Comparison of ENCODE assay signal across 27 mouse cellular contexts in genomic region chr2:164752454-164752853, GRCm38 (mm10). TPM values are rescaled to one million over a fixed set of nuclear protein-coding genes. Genes with fewer than 3 reads are reported as not detected.
DNase-seq lines count a peak whose midpoint lies in the region; ATAC-seq and TF ChIP-seq lines count a peak whose summit lies in the region.
"Had no signal": no experiment of that assay in that cellular context is flagged by ENCODE, and none has a peak within 500 bp of the region (broad histone marks: within the 10 kb centered on the region; RNA-seq: fewer than 3 reads in every experiment).

No protein-coding gene starts in this region.

- H3K4me2 ChIP-seq in intestine, embryonic 14.5 days (ENCODE audit: low read length) = no peak overlapping the region
- H3K4me2 ChIP-seq in intestine, postnatal 0 days (replicated peaks; ENCODE audit: low read depth) = no peak overlapping the region
- no peak overlapping the region for H3K4me2 ChIP-seq in liver, postnatal 0 days (ENCODE audit: low read depth, low read length)
- H3K4me2 ChIP-seq in liver, embryonic 12.5 days = no peak overlapping the region
- H3K4me2 ChIP-seq in stomach, embryonic 16.5 days (ENCODE audit: low read depth, low read length) = no peak overlapping the region
- H3K4me2 ChIP-seq: embryonic facial prominence, embryonic 12.5 days; embryonic facial prominence, embryonic 15.5 days; hindbrain, embryonic 12.5 days; hindbrain, embryonic 15.5 days; intestine, embryonic 15.5 days had no signal

- no peak overlapping the region for H3K9ac ChIP-seq in intestine, embryonic 14.5 days (ENCODE audit: low read length)
- no peak overlapping the region for H3K9ac ChIP-seq in intestine, postnatal 0 days (ENCODE audit: low read depth, low read length)
- no peak overlapping the region for H3K9ac ChIP-seq in liver, postnatal 0 days (replicated peaks)
- no peak overlapping the region for H3K9ac ChIP-seq in liver, embryonic 12.5 days
- no peak overlapping the region for H3K9ac ChIP-seq in stomach, embryonic 16.5 days (ENCODE audit: low read length)
- H3K9ac ChIP-seq: embryonic facial prominence, embryonic 12.5 days; embryonic facial prominence, embryonic 15.5 days; forebrain, postnatal 0 days; hindbrain, embryonic 12.5 days; hindbrain, embryonic 15.5 days; intestine, embryonic 15.5 days had no signal

- ATAC-seq in intestine, embryonic 14.5 days (replicated peaks; ENCODE audit: low FRiP score, low TSS enrichment, low read depth) = 0 out of 2 replicates have a peak, but pooled peaks have one; percentile 40
- ATAC-seq in intestine, postnatal 0 days = no peak
- ATAC-seq in liver, postnatal 0 days = peak; percentile 59
- ATAC-seq in liver, embryonic 12.5 days = no peak
- ATAC-seq in stomach, embryonic 16.5 days (ENCODE audit: insufficient read depth, low FRiP score) = peak; percentile 21; the same call in 1 of the 2 replicates
- ATAC-seq: forebrain, embryonic 14.5 days; forebrain, postnatal 0 days; intestine, embryonic 15.5 days; Patski had no signal

- TF ChIP-seq EP300 in liver, postnatal 0 days (IDR thresholded peaks at IDR 0.05; ENCODE audit: low read depth) = no peak

- H3K27ac ChIP-seq in intestine, embryonic 14.5 days (ENCODE audit: low read depth) = no peak overlapping the region
- no peak overlapping the region for H3K27ac ChIP-seq in intestine, postnatal 0 days (ENCODE audit: low read depth, low read length)
- H3K27ac ChIP-seq in liver, postnatal 0 days (ENCODE audit: low read depth) = peak overlapping the region; percentile 48; the same call in 1 of the 2 replicates
- no peak overlapping the region for H3K27ac ChIP-seq in liver, embryonic 12.5 days
- H3K27ac ChIP-seq in stomach, embryonic 16.5 days (ENCODE audit: low read length) = no peak overlapping the region
- H3K27ac ChIP-seq: embryonic facial prominence, embryonic 12.5 days; embryonic facial prominence, embryonic 15.5 days; heart, adult 2 months; heart, embryonic 10.5 days; hindbrain, embryonic 12.5 days; hindbrain, embryonic 15.5 days; intestine, embryonic 15.5 days had no signal

- DNase-seq in cerebellum, adult 9-10 months = peak; percentile 0
- no peak for DNase-seq in cerebellum, adult 18-20 months
- no peak for DNase-seq in intestine, embryonic 14.5 days (ENCODE audit: low spot score)
- DNase-seq in liver, postnatal 0 days = no peak
- DNase-seq in frontal cortex, postnatal 10 days (ENCODE audit: low spot score in 2 of 2) = no peak
- DNase-seq: adrenal gland, postnatal 25 days; B cell, adult 2 months; cerebellum, adult 11-12 months; cerebellum, adult 9-11 months; cerebellum, postnatal 25 days; forebrain, postnatal 0 days; gastrocnemius, postnatal 14 days; heart, adult 2 months had no signal

- H3K36me3 ChIP-seq in intestine, embryonic 14.5 days (ENCODE audit: control insufficient read depth, insufficient read depth, low read length) = peaks cover 97% of the 10 kb centered on the region
- peaks cover 83% of the 10 kb centered on the region for H3K36me3 ChIP-seq in intestine, postnatal 0 days (ENCODE audit: control insufficient read depth, insufficient read depth)
- peaks cover 96% of the 10 kb centered on the region for H3K36me3 ChIP-seq in liver, postnatal 0 days (replicated peaks; ENCODE audit: insufficient read depth, low read length)
- H3K36me3 ChIP-seq in liver, embryonic 12.5 days = peaks cover 100% of the 10 kb centered on the region
- peaks cover 41% of the 10 kb centered on the region for H3K36me3 ChIP-seq in stomach, embryonic 16.5 days (ENCODE audit: control insufficient read depth, insufficient read depth, low read length)

- no peak overlapping the region for H3K4me3 ChIP-seq in intestine, embryonic 14.5 days (ENCODE audit: low read depth, low read length)
- no peak overlapping the region for H3K4me3 ChIP-seq in intestine, postnatal 0 days (ENCODE audit: low read depth, low read length)
- H3K4me3 ChIP-seq in liver, postnatal 0 days (ENCODE audit: low read depth, low read length) = no peak overlapping the region
- no peak overlapping the region for H3K4me3 ChIP-seq in liver, embryonic 12.5 days
- no peak overlapping the region for H3K4me3 ChIP-seq in stomach, embryonic 16.5 days (replicated peaks; ENCODE audit: low read length)
- H3K4me3 ChIP-seq: embryonic facial prominence, embryonic 12.5 days; embryonic facial prominence, embryonic 15.5 days; heart, adult 2 months; heart, embryonic 10.5 days; hindbrain, embryonic 12.5 days; hindbrain, embryonic 15.5 days; intestine, embryonic 15.5 days had no signal

- H3K9me3 ChIP-seq in intestine, embryonic 14.5 days (ENCODE audit: control insufficient read depth, low read length) = no peaks in the 10 kb centered on the region
- no peaks in the 10 kb centered on the region for H3K9me3 ChIP-seq in intestine, postnatal 0 days (ENCODE audit: control insufficient read depth)
- no peaks in the 10 kb centered on the region for H3K9me3 ChIP-seq in liver, postnatal 0 days (ENCODE audit: low read length)
- H3K9me3 ChIP-seq in liver, embryonic 12.5 days (replicated peaks) = no peaks in the 10 kb centered on the region
- H3K9me3 ChIP-seq in stomach, embryonic 16.5 days (replicated peaks; ENCODE audit: control insufficient read depth, low read length) = no peaks in the 10 kb centered on the region
- H3K9me3 ChIP-seq: embryonic facial prominence, embryonic 12.5 days; embryonic facial prominence, embryonic 15.5 days; G1E; heart, embryonic 10.5 days; hindbrain, embryonic 12.5 days; hindbrain, embryonic 15.5 days; intestine, embryonic 15.5 days had no signal

- H3K27me3 ChIP-seq in intestine, embryonic 14.5 days (replicated peaks; ENCODE audit: control insufficient read depth, insufficient read depth, low read length) = no peaks in the 10 kb centered on the region
- no peaks in the 10 kb centered on the region for H3K27me3 ChIP-seq in intestine, postnatal 0 days (replicated peaks; ENCODE audit: control insufficient read depth, insufficient read depth, low read length)
- no peaks in the 10 kb centered on the region for H3K27me3 ChIP-seq in liver, postnatal 0 days (ENCODE audit: insufficient read depth, low read length)
- H3K27me3 ChIP-seq in liver, embryonic 12.5 days (replicated peaks) = no peaks in the 10 kb centered on the region
- H3K27me3 ChIP-seq in stomach, embryonic 16.5 days (ENCODE audit: control insufficient read depth, insufficient read depth, low read length) = no peaks in the 10 kb centered on the region
- H3K27me3 ChIP-seq: CH12.LX; embryonic facial prominence, embryonic 12.5 days; embryonic facial prominence, embryonic 15.5 days; hindbrain, embryonic 12.5 days; hindbrain, embryonic 15.5 days; intestine, embryonic 15.5 days; Patski had no signal

- H3K4me1 ChIP-seq in intestine, embryonic 14.5 days (replicated peaks; ENCODE audit: control insufficient read depth, insufficient read depth, low read length) = no peaks in the 10 kb centered on the region
- H3K4me1 ChIP-seq in intestine, postnatal 0 days (replicated peaks; ENCODE audit: control insufficient read depth, insufficient read depth, low read length) = no peaks in the 10 kb centered on the region
- H3K4me1 ChIP-seq in liver, postnatal 0 days (ENCODE audit: insufficient read depth) = peaks cover 6% of the 10 kb centered on the region; the same call in 1 of the 2 replicates
- peaks cover 20% of the 10 kb centered on the region for H3K4me1 ChIP-seq in liver, embryonic 12.5 days
- H3K4me1 ChIP-seq in stomach, embryonic 16.5 days (ENCODE audit: control insufficient read depth, insufficient read depth, low read length) = peaks cover 2% of the 10 kb centered on the region; the same call in 1 of the 2 replicates
- H3K4me1 ChIP-seq: embryonic facial prominence, embryonic 12.5 days had no signal

- TF ChIP-seq CTCF in intestine, postnatal 0 days (IDR thresholded peaks at IDR 0.05; ENCODE audit: low read depth) = no peak
- TF ChIP-seq CTCF in liver, postnatal 0 days (IDR thresholded peaks at IDR 0.05; ENCODE audit: low read depth) = no peak

- 84% methylated on average over 2 of the region's 2 CpGs for WGBS in intestine, embryonic 14.5 days
- 81% methylated on average over 2 of the region's 2 CpGs for WGBS in intestine, postnatal 0 days
- 80% methylated on average over 2 of the region's 2 CpGs for WGBS in liver, postnatal 0 days (ENCODE audit: insufficient replicate concordance)
- 81% methylated on average over 2 of the region's 2 CpGs for WGBS in liver, embryonic 12.5 days (ENCODE audit: insufficient replicate concordance)
- WGBS in stomach, embryonic 16.5 days = 79% methylated on average over 2 of the region's 2 CpGs

RNA-seq across cellular contexts. Expression of gene Dnttip1, which starts 6.7 kb away (rescaled TPM):
- 66.4 and 67.0 TPM in 2 replicates for polyA plus RNA-seq in intestine, embryonic 14.5 days (2014; fragmentation: Nextera tagmentation; extraction: Ambion mirVana)
- 39.4 and 43.3 TPM in 2 replicates for polyA plus RNA-seq in intestine, postnatal 0 days (2015; fragmentation: Nextera tagmentation; extraction: Ambion mirVana)
- polyA plus RNA-seq in liver, postnatal 0 days (2015; fragmentation: Nextera tagmentation; extraction: Ambion mirVana) = 33.7 and 34.2 TPM in 2 replicates
- 56.9 and 61.0 TPM in 2 replicates for polyA plus RNA-seq in liver, embryonic 12.5 days (2016; fragmentation: Nextera tagmentation; extraction: Ambion mirVana)
- polyA plus RNA-seq in stomach, embryonic 16.5 days (2015; fragmentation: Nextera tagmentation; extraction: Ambion mirVana) = 58.0 and 58.3 TPM in 2 replicates

RNA-seq across cellular contexts. Expression of gene Wfdc3, which starts 6.7 kb away (rescaled TPM):
- polyA plus RNA-seq in intestine, embryonic 14.5 days (2014; fragmentation: Nextera tagmentation; extraction: Ambion mirVana) = 2.0 and 2.6 TPM in 2 replicates
- 0.85 and 0.95 TPM in 2 replicates for polyA plus RNA-seq in intestine, postnatal 0 days (2015; fragmentation: Nextera tagmentation; extraction: Ambion mirVana)
- polyA plus RNA-seq in liver, postnatal 0 days (2015; fragmentation: Nextera tagmentation; extraction: Ambion mirVana) = 2.0 and 2.5 TPM in 2 replicates
- polyA plus RNA-seq in liver, embryonic 12.5 days (2016; fragmentation: Nextera tagmentation; extraction: Ambion mirVana) = 0.48 and 0.93 TPM in 2 replicates
- polyA plus RNA-seq in stomach, embryonic 16.5 days (2015; fragmentation: Nextera tagmentation; extraction: Ambion mirVana) = 1.3 and 1.9 TPM in 2 replicates

RNA-seq across cellular contexts. Expression of gene Ube2c, which starts 17.2 kb away (rescaled TPM):
- polyA plus RNA-seq in intestine, embryonic 14.5 days (2014; fragmentation: Nextera tagmentation; extraction: Ambion mirVana) = 462 and 476 TPM in 2 replicates
- 118 and 121 TPM in 2 replicates for polyA plus RNA-seq in intestine, postnatal 0 days (2015; fragmentation: Nextera tagmentation; extraction: Ambion mirVana)
- polyA plus RNA-seq in liver, postnatal 0 days (2015; fragmentation: Nextera tagmentation; extraction: Ambion mirVana) = 243 and 277 TPM in 2 replicates
- 669 and 687 TPM in 2 replicates for polyA plus RNA-seq in liver, embryonic 12.5 days (2016; fragmentation: Nextera tagmentation; extraction: Ambion mirVana)
- 332 and 335 TPM in 2 replicates for polyA plus RNA-seq in stomach, embryonic 16.5 days (2015; fragmentation: Nextera tagmentation; extraction: Ambion mirVana)

RNA-seq across cellular contexts. Expression of gene Tnnc2, which starts 27.3 kb away (rescaled TPM):
- polyA plus RNA-seq in intestine, embryonic 14.5 days (2014; fragmentation: Nextera tagmentation; extraction: Ambion mirVana) = 0.69 and 1.3 TPM in 2 replicates
- 0.51 and 0.73 TPM in 2 replicates for polyA plus RNA-seq in intestine, postnatal 0 days (2015; fragmentation: Nextera tagmentation; extraction: Ambion mirVana)
- polyA plus RNA-seq in liver, postnatal 0 days (2015; fragmentation: Nextera tagmentation; extraction: Ambion mirVana) = 6.5 and 127 TPM in 2 replicates
- 0.66 and 1.8 TPM in 2 replicates for polyA plus RNA-seq in liver, embryonic 12.5 days (2016; fragmentation: Nextera tagmentation; extraction: Ambion mirVana)
- 15.7 and 377 TPM in 2 replicates for polyA plus RNA-seq in stomach, embryonic 16.5 days (2015; fragmentation: Nextera tagmentation; extraction: Ambion mirVana)
- polyA plus RNA-seq: forebrain, embryonic 11.5 days; forebrain, embryonic 14.5 days; G1E; heart, adult 2 months had no signal

RNA-seq across cellular contexts. Expression of gene Snx21, which starts 33.2 kb away (rescaled TPM):
- polyA plus RNA-seq in intestine, embryonic 14.5 days (2014; fragmentation: Nextera tagmentation; extraction: Ambion mirVana) = 20.5 and 21.3 TPM in 2 replicates
- 12.5 and 13.0 TPM in 2 replicates for polyA plus RNA-seq in intestine, postnatal 0 days (2015; fragmentation: Nextera tagmentation; extraction: Ambion mirVana)
- 6.1 and 7.4 TPM in 2 replicates for polyA plus RNA-seq in liver, postnatal 0 days (2015; fragmentation: Nextera tagmentation; extraction: Ambion mirVana)
- polyA plus RNA-seq in liver, embryonic 12.5 days (2016; fragmentation: Nextera tagmentation; extraction: Ambion mirVana) = 5.5 TPM in 2 replicates
- 26.3 and 26.5 TPM in 2 replicates for polyA plus RNA-seq in stomach, embryonic 16.5 days (2015; fragmentation: Nextera tagmentation; extraction: Ambion mirVana)

Comparison
In these comparisons a context has a peak if more than half of its experiments do, and no peak if none do; other contexts are left out.
1. ATAC-seq: peak in intestine, embryonic 14.5 days (single experiment), liver, postnatal 0 days (single experiment) and stomach, embryonic 16.5 days (single experiment); none in intestine, postnatal 0 days (single experiment) and liver, embryonic 12.5 days (single experiment).